Mouse (Mus musculus): ENCODE measurements around the gene Nrxn2. TPM values are rescaled to one million over a fixed set of nuclear protein-coding genes. Genes with fewer than 3 reads are reported as not detected.

Gene Nrxn2
- total RNA-seq, 2 experiments from 2014 or later = 1.4 to 1.7 TPM

DNA sequence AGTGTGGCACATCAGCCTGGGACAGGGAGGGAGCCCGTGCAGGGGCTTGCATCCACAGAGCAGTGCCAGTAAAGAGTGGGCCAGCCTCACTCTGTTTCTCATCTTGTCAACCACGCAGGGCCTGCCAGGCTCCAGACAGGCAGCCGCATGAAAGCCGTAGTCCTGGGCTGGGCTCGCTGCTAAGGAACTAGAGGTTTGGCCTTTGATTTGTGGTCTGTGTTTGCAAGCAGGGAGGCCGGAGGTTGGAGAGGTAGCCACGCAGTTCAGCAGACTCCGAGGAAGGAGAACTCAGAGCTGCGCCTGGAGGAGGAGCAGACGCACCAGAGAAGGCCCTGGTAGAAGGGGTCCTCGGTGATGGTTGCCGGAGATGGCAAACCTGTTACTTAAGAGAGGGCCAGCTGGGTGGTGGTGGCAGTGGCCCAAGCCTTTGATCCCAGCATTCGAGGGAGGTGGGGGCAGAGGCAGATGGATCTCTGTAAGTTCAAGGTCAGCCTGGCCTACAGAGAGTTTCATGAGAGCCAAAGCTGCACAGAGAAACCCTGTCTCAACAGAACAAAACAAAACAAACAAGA, 66.6 kb downstream of the Nrxn2 start:
- intact Hi-C loops (cut with DNase I) = no loop called here
- no peak for DNase-seq

DNA sequence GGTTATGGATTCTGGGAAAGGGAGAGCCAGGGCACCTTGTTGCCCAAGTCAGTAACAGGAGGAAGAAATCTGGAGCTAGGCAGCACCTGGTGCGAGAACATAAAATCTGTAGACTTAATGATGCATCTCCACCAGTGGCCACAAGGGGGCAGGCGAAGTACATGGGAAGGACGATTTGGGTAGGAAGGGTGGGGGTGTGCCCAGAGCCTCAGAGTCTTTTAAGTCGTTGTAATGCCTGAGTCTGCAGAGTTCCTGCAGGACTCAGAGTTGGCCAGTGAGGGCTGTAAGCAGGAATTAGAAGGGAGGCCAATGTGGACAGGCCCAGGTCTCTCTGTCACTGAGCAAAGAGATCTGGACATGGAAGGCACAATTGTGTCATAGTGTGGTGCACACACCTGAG, 70.5 kb downstream of the Nrxn2 start:
- peak; percentile 75 to 76 for DNase-seq
- intact Hi-C loops (cut with DNase I) = loop anchor here (2.0 kb wide), 1 partner anchor 174 kb away; no protein-coding TSS in a partner anchor

DNA sequence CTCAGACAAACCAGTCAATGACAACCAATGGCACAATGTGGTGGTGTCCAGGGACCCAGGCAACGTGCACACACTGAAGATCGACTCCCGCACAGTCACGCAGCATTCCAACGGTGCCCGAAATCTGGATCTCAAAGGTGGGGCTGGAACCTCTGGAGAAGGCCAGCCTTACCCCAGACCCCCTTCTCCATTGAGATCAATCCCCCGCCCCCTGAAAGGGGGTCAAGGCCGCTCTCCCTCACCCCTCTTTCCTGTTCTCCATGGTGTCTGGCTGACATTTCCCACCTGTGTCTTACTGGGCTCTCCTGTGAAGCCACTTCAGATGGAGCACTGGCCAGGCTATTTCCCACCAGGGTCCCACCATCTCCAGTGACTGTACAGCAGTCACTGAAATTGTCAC, 73.0 kb downstream of the Nrxn2 start:
- no peak for DNase-seq
- intact Hi-C loops (cut with DNase I) = no loop called here

DNA sequence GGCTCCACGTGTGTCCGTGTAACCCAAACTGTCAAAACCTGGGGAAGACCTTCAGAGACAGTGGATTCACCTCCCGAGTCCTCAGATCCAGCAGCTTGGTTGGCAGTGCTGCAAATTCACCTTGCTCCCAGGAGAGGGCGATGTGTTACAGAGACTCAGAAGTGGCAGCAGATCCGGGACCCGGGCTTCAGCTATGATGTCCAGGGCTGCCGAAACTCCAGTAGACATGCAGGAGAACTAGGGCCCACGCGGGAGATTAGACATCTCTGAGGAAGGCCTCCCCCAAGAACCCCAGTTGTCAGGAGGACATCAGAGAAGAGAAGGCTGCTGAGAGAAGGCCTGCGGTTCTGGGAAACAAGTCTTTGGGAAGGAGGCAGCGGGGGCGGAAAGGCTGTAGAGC, 73.6 kb downstream of the Nrxn2 start:
- DNase-seq = peak; percentile 33 to 34
- intact Hi-C loops (cut with DNase I) = loop anchor here (1.0 kb wide), 1 partner anchor 85 kb away; no protein-coding TSS in a partner anchor

DNA sequence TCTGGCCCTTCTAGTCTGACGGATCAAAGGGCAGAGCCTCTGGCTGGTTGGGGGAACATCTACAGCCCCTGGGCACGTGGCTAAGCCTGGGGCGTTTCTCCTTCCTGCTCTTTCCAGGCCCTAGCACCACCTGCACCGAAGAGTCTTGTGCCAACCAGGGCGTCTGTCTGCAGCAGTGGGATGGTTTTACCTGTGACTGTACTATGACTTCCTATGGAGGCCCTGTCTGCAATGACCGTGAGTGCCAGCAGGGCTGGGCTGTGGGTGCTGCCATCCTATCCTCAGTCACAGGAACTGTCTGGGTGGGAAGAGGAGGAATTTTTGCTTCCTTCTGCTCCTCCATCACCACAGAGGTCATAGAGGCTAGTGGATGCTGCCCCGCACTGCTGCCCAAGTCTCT, 74.7 kb downstream of the Nrxn2 start:
- intact Hi-C loops (cut with DNase I) = no loop called here
- DNase-seq = no peak

DNA sequence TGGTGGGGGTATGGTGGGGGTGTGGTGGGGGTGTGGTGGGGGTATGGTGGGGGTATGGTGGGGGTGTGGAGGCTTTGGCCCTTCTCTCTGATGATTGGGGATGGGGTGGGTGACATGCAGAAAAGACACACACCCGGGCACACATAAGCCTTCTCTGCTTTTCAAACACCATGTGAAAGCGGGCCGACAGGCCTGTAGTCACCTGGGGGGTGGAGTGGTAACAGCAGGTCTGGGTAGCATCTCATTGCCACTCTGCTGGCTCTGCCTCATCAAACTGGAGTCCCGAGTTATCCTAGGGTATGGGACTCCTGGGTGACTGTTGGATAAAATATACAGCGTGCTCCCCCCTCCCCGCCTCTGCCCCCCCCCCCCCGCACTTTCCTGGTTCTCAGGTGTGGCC, 75.5 kb downstream of the Nrxn2 start:
- DNase-seq = no peak
- intact Hi-C loops (cut with DNase I) = no loop called here

DNA sequence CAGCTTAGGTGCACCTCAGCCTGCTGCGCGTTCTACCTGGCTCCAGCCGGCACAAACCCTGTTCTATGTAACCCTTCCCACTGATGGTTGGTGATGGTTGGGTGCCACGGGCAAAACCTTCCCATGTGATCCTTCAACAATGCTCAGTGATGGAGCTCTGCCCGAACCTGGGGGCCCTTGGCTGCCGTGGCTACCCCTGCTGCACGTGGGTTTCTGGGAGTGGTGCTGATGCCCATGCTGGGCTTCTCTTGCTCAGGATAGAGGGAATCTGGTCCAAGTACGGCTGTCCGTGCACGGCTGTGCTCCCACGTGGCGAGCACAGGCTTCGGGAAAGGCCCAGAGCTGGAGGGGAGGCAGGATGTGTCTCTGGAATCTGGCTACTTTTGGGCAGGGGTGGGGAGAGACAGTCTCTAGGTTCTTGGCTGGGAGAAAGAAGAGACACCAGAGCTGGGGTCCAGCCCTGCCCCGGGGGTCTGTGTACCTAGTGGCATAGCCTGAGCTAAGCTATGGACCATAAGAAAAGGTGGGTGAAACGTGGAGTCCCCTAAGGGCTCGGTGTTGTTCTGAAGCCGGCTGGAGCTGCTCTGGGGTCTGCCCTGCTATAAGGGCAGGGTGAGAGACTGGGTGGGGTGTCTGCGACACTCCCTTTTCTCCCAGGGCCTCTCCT, 76.1 kb downstream of the Nrxn2 start:
- intact Hi-C loops (cut with DNase I) = no loop called here
- no peak for DNase-seq

DNA sequence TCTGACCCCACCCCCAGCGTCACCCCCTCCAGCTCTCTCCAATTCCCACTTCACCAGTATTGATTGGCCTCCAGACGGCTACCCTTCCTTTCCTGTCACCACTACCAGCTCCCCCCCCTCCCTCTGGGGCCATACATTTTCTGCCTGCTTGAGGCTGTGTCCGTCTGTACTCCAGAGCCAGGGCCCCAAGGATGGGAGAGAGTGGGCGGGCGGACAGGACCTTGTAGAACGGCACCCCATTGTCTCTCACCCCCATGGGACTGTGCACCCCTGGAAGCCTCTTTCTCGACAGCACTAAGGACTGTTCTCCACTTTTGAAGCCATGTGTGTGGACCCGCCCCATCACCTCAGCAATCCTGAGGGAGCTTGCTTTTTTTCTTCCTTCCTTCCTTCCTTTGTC, 77.2 kb downstream of the Nrxn2 start:
- no peak for DNase-seq
- intact Hi-C loops (cut with DNase I) = no loop called here

DNA sequence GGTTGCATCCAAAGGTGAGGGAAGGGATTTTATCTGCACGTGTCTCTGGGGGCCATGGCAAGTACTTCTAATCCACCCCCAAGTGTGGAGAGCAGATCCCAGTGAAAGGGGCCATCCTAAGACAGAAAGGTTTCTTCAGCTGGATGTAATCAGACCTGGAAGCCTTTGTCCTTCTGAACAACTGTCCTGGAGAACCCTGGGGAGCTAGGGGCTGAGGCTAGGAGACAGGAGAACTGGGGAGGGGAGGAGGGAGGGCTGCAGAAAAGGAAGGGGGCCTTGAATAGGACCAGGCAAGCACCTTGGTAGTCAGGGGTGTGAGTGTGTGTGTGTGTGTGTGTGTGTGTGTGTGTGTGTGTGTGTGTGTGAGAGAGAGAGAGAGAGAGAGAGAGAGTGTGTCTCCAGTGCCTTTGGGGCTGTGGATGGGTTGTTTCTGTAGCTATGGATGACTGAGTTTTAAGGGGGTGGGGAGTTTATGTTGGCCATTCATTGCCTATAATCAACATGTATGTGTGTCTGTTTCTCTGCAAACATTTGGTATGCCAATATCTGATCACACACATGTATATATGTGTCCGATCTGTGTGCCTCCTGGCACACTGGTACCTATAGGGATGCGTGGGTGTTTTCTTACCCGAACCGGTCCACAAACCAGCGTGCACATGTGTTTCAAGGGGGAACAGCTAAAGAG, 78.1 kb downstream of the Nrxn2 start:
- DNase-seq = no peak
- intact Hi-C loops (cut with DNase I) = no loop called here

DNA sequence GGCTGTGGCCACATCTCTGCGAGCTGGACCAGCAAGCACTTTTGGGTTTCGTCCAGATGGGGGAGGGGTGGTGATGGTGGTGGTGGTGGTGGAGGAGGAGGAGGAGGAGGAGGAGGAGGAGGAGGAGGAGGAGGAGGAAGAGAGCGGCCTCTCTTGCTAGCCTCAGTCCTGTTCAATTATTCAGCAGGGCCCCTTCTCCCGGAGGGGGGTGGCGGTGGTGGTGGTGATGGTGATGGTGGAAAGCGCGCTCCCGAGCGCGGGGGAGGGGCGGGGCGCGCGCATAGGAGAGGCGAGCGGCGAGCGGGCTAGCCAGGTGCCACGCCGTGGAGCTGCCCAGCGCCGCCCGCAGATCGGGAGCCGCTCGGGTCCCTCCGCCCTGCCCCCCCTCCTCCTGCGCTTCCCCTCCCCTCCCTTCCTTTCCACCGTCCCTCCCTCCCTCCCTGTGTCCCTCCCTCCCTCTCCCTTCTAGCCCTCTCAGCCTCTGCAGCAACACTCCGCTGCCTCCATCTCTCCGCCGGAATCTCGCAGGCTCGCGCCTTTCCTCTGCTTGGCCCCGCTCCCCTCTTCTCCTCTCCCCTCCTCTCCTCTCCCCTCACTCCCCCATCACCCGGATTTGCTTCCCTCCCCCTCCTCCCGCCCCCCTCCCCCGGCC, 78.7 kb downstream of the Nrxn2 start:
- DNase-seq = no peak
- intact Hi-C loops (cut with DNase I) = no loop called here

DNA sequence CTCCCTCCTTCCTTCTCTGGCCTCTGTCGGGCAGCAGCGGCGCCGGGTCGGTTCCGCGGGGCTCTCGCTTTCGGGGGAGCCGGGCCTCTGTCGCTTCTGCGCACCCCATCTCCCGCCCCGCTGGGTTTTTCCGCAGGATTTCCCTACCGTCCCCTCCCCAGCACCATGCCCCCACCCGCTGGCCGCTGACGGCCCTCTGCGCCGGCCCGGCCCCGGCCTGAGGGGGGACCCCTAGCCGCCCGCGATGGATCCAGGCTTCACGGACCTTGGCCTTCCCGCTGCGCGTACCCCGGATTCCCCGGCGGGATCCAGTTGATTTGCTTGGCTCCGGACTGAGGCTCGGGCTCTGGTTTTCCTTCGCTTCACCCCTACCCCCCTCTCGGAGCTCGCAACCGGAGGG, 79.3 kb downstream of the Nrxn2 start:
- intact Hi-C loops (cut with DNase I) = no loop called here
- DNase-seq = no peak

DNA sequence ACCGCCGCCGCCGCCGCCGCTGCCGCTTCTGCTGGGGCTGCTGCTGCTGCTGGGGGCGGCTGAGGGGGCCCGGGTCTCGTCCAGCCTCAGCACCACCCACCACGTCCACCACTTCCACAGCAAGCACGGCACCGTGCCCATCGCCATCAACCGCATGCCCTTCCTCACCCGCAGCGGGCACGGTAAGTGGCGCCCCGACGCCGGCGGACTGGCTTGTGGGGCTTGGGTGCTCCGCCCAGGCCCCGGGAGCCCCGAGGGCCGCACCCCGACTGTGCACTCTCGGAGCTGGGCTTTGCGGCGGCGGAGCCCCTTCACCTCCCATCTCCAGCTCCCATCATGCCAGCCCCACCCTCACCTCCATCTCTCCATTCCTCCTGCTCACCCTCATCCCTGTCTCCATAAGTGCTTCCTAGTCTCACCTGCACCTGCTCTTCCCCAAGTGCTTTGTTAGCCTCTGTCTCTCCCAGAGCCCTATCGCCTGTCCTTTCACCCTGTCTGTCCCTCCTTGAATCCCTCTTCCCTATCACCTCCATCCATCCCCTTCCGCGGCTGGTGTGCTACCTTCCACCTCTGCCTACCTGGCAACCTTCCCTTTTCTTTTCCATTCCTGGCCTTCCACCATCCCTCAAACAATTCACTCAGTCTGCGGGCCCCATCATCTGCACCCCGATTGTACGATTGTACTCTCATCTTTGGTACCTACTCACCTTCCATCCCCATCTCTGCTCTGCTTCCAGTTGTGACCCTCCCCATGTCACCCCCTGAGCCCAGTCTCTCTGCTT, 80.0 kb downstream of the Nrxn2 start:
- intact Hi-C loops (cut with DNase I) = no loop called here
- DNase-seq = no peak

DNA sequence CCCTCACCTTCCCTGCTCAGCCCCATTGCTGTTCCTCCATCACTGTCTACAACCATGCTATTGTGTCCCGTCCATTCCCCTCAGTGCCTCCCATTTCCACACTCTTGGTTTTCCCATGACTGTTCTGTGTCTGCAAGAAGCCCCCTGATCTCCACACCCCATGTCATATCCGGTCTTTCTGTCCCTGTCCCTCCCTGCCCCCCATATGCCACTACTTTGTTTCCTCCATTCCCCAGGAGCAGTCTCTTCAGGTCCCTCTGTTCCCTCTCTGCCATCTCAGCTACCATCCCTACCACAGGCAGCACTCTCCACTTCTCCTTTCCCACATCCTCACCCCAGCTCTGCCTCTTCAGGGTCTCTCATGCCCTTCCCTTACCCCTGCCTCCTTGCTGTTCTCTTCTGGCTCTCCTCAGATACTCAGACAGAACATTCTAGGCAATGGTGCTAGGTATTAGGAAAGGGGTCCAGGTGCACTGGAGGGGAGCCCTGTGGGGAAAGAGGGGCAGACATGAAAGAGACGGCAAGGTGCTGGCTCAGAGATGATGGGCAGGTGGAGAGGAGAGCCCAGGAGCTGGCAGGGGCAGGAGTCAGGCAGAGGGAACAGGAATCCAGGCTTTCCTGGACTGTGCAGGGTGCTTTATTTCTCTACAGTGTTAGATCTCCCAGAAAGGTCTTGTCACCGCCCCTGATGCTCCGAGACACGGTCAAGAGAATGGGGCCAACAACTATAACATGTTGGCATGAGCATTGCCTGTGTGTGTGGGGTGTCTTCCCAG, 81.5 kb downstream of the Nrxn2 start:
- intact Hi-C loops (cut with DNase I) = no loop called here

DNA sequence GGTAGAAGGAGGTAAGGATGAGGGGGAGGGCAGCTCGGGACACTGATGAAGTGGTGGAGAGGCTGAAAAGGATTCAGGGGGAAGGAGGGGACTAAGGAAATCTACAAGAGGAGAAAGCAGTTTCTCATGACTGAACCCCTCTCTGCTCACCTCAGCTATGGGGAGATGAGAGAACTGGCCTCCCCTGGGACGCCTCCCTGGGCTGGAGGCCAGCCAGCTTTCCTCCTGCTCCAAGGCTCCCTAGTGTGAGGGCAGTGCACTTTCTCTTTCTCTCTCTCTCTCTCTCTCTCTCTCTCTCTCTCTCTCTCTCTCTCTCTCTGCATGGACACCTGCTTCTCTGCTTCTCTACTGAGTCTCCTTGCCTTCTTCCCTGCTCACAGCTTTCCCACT, 82.1 kb downstream of the Nrxn2 start:
- DNase-seq = no peak
- intact Hi-C loops (cut with DNase I) = no loop called here

More for the DNA sequence above, 81.5 kb downstream of the Nrxn2 start:
- DNase-seq = no peak

DNA sequence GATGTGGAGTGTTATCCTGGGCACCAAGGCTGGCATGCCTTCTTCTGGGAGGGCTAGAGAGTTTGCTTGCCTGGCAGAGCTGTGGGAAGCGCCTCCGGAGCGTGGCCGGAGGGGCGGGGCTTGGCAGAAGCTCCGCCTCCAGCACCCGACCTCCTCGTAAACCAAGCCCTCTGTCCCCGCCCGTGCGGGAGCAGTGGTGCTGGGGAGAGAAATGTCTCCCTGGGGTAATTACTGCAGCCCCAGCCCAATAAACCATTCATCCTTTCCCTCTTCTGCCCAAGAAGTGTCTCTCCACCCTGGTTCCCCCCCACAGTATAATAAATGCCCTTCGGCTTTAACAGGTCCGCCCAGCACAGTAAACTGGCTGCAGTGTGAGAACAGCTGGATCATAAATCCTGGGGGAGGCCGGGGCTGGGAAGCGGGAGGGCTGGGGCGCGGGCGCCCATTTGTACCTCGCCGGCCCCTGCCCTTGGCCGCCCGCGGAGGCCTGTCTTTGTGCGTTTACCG, 83.6 kb downstream of the Nrxn2 start:
- intact Hi-C loops (cut with DNase I) = no loop called here

DNA sequence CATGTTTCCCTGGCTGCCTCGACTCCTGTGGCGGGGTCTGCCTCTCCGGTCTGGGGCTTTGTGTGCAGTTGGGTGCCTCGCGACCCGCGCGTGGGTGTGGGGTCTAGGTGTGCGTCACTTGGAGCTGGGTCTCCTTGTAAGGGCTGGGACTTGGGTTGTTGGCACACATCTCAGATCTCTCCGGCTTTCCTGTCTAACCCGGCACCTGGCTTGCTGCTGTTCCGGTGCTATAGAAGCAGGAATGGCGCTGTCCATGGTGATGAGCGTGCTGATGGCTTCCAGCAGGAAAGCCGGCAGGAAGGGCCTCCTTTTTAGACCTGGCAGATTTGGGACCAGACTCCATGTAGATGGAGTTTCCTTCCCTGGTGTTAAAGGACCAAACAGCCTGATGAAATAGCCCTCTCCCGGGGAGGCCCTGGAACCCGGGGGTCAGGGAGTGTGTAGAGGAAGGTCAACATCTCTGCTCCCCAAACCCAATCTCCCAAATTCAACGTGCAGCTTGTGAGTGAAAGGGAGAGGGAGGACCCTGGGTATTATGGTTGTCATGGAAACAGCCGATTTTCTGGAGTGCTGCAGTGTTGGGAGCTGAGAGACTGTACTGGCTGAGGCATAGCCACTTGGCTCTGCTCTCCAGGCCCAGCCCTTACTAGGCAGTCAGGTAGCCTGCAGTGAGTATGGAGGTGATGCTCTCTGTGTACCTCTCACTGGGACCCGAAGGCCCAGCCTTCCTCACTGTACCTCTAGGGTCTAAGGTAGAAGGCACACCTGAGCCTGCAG, 84.2 kb downstream of the Nrxn2 start:
- DNase-seq = peak in 1 of 2 experiments; percentile 26
- intact Hi-C loops (cut with DNase I) = no loop called here

More for the DNA sequence above, 83.6 kb downstream of the Nrxn2 start:
- DNase-seq = no peak

DNA sequence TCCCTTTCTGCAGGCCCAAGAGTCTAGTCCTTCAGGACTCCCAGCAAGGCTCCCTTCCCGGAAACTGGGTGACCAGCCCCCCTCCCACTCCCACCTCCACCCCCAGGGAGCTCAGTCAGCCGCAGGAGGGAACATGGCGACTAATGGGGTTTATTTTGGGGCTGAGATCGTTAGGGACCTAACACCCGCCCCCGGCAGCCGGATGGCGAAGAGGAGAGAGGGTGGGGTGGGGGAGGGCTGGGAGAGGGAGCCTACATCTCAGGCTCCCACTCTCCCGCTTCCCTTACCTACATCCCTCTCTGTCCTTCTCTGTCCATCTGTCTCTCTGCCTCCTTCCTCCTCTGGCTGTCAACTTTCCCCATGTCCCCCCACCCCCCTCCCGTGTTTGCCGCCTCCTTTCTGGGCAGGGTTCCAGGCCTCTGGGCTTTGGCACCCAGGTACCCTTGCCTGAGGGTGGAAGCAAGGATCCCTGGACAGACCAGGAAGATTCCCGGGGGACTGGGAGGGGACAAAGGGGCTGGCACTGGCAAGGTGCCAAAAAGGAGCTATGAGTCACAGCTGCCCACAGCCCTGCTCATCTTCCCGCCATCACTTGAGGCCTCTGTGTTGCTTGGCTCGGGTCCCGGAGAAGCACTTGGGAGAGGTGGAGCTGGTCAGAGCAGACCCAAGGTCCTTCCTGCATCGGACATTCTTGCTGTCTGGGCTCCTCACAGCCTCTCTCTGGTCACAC, 85.6 kb downstream of the Nrxn2 start:
- intact Hi-C loops (cut with DNase I) = no loop called here
- no peak for DNase-seq

DNA sequence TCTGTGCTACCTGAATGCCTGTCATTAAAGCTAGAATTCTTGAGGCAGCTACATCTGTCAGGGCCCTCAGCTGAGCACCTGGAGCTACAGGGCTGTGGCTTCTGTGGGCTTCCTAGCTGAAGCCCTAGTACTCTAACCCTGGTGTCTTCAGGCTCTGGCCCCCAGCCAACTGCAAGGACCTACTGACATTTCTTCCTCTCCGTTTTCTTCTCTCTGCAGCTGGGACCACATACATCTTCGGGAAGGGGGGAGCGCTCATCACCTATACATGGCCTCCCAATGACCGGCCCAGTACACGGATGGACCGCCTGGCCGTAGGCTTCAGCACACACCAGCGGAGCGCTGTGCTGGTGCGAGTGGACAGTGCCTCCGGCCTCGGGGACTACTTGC, 86.1 kb downstream of the Nrxn2 start:
- intact Hi-C loops (cut with DNase I) = no loop called here
- DNase-seq = no peak
